Mouse (Mus musculus): ENCODE measurements around the gene Gm42906. TPM values are rescaled to one million over a fixed set of nuclear protein-coding genes. Genes with fewer than 3 reads are reported as not detected.

Gm42906 gene
- polyA plus RNA-seq, 1 experiment = not detected

DNA sequence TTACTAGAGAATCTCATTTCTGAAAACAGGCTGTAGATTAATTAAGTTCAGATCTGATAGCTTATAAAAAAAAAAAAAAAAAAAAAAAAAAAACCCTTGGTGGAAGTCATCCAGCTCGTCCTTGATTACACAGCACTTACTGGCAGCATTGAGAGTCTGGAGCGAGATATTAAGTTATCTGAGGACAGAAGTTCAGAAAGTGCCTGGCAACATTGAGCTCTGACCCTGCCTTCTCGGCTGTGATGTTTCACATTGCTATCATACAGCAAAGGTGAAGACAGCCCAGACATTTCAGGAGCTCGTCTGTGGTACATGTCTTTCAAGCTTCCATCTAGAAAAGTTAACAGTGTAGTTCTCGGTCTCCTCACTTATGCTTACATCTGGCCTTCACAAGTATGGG, 290.1 kb downstream of the Gm42906 start:
- TF ChIP-seq POLR2A (IDR thresholded peaks at IDR 0.05; ENCODE audit: borderline replicate concordance, extremely low read depth, insufficient read depth, insufficient read length, poor library complexity, severe bottlenecking) (no peak), CTCF (IDR thresholded peaks at IDR 0.05; ENCODE audit: borderline replicate concordance, extremely low read depth, insufficient read depth, insufficient read length) (no peak)
- DNase-seq (ENCODE audit: low read depth) = no peak

GRCm38 (mm10) chr5:151137311-151137710, 290.7 kb downstream of the Gm42906 start:
- no peak for DNase-seq (ENCODE audit: low read depth)
- TF ChIP-seq CTCF (IDR thresholded peaks at IDR 0.05; ENCODE audit: borderline replicate concordance, extremely low read depth, insufficient read depth, insufficient read length) = no peak
- TF ChIP-seq POLR2A (IDR thresholded peaks at IDR 0.05; ENCODE audit: borderline replicate concordance, extremely low read depth, insufficient read depth, insufficient read length, poor library complexity, severe bottlenecking) = no peak

DNA sequence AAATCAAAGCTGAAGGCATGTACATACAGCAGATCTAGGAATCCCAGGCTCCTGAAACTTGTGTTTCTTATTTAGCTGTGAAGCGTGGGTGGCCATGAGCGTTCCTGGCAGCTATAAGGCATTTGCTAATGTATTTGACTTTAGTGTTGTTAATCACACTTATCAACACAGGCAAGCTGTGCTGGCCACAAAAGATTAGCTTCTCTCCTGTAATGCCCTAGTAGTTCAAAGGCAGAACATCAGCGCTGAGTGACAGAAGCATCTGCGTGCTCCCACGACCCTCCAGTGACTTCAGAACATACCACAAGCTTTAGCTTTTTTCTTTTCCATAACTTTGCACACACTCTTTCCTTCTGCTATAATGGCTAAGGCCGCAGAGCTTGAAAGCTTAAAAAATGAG, 292.0 kb downstream of the Gm42906 start:
- peak; percentile 45 for DNase-seq (ENCODE audit: low read depth)
- no peak for TF ChIP-seq POLR2A (IDR thresholded peaks at IDR 0.05; ENCODE audit: borderline replicate concordance, extremely low read depth, insufficient read depth, insufficient read length, poor library complexity, severe bottlenecking)
- TF ChIP-seq CTCF (IDR thresholded peaks at IDR 0.05; ENCODE audit: borderline replicate concordance, extremely low read depth, insufficient read depth, insufficient read length) = no peak

- TF ChIP-seq CTCF (IDR thresholded peaks at IDR 0.05; ENCODE audit: borderline replicate concordance, extremely low read depth, insufficient read depth, insufficient read length) (no peak), POLR2A (IDR thresholded peaks at IDR 0.05; ENCODE audit: borderline replicate concordance, extremely low read depth, insufficient read depth, insufficient read length, poor library complexity, severe bottlenecking) (no peak)
- DNase-seq (ENCODE audit: low read depth) = no peak
These were observed 292.7 kb downstream of the Gm42906 start for GRCm38 (mm10) chr5:151135078-151135826.

DNA sequence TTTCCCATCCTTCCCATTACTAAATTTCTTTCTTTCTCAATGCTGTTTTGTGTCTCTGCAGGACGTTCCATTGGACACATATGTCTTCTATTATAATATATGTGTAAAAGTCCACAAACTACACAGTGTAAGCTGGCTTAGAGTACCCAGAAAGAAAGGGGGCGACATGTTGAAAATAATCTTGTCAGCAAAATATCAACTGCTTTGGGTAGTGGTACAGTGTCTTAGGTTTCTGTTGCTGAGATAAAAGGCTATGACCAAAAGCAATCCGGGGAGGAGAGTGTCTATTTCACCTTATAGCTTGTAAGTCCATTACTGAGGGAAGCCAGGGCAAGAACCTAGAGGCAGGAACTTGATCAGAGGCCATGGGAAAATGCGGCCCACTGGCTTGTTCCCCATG, 293.8 kb downstream of the Gm42906 start:
- DNase-seq (ENCODE audit: low read depth) = no peak
- no peak for TF ChIP-seq CTCF (IDR thresholded peaks at IDR 0.05; ENCODE audit: borderline replicate concordance, extremely low read depth, insufficient read depth, insufficient read length)
- TF ChIP-seq POLR2A (IDR thresholded peaks at IDR 0.05; ENCODE audit: borderline replicate concordance, extremely low read depth, insufficient read depth, insufficient read length, poor library complexity, severe bottlenecking) = no peak

- TF ChIP-seq POLR2A (IDR thresholded peaks at IDR 0.05; ENCODE audit: borderline replicate concordance, extremely low read depth, insufficient read depth, insufficient read length, poor library complexity, severe bottlenecking) (no peak), CTCF (IDR thresholded peaks at IDR 0.05; ENCODE audit: borderline replicate concordance, extremely low read depth, insufficient read depth, insufficient read length) (no peak)
These were observed 294.2 kb downstream of the Gm42906 start for GRCm38 (mm10) chr5:151133744-151134143.

GRCm38 (mm10) chr5:151129762-151130161, 298.2 kb downstream of the Gm42906 start:
- TF ChIP-seq CTCF (IDR thresholded peaks at IDR 0.05; ENCODE audit: borderline replicate concordance, extremely low read depth, insufficient read depth, insufficient read length) (no peak), POLR2A (IDR thresholded peaks at IDR 0.05; ENCODE audit: borderline replicate concordance, extremely low read depth, insufficient read depth, insufficient read length, poor library complexity, severe bottlenecking) (no peak)

More at GRCm38 (mm10) chr5:151133744-151134143, 294.2 kb downstream of the Gm42906 start:
- no peak for DNase-seq (ENCODE audit: low read depth)

DNA sequence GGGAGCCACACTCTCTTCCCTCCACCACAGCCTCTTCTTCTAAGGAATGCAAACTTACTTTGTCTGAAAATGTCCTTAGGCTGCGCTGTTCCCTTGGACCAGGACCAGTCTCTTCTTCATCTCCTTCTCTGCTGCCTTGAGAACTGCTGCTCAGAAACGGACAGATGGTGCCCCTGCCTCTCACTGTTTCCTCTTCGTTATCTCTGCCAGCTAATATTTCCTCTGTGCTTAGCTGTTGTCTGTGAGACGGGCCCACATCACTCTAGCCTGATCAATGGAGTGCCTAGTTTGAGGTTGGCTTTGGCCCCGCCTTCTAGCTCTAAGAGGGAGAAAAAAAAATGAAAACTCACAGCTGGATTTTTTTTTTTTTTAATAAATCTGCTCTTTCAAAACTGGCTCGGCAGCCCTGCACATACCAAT, 300.7 kb downstream of the Gm42906 start:
- TF ChIP-seq CTCF (IDR thresholded peaks at IDR 0.05; ENCODE audit: borderline replicate concordance, extremely low read depth, insufficient read depth, insufficient read length) (no peak), POLR2A (IDR thresholded peaks at IDR 0.05; ENCODE audit: borderline replicate concordance, extremely low read depth, insufficient read depth, insufficient read length, poor library complexity, severe bottlenecking) (no peak)
- DNase-seq (ENCODE audit: low read depth) = no peak

More at GRCm38 (mm10) chr5:151129762-151130161, 298.2 kb downstream of the Gm42906 start:
- DNase-seq (ENCODE audit: low read depth) = no peak

GRCm38 (mm10) chr5:151126608-151127005, 301.4 kb downstream of the Gm42906 start:
- TF ChIP-seq POLR2A (IDR thresholded peaks at IDR 0.05; ENCODE audit: borderline replicate concordance, extremely low read depth, insufficient read depth, insufficient read length, poor library complexity, severe bottlenecking) (no peak), CTCF (IDR thresholded peaks at IDR 0.05; ENCODE audit: borderline replicate concordance, extremely low read depth, insufficient read depth, insufficient read length) (no peak)
- DNase-seq (ENCODE audit: low read depth) = no peak

DNA sequence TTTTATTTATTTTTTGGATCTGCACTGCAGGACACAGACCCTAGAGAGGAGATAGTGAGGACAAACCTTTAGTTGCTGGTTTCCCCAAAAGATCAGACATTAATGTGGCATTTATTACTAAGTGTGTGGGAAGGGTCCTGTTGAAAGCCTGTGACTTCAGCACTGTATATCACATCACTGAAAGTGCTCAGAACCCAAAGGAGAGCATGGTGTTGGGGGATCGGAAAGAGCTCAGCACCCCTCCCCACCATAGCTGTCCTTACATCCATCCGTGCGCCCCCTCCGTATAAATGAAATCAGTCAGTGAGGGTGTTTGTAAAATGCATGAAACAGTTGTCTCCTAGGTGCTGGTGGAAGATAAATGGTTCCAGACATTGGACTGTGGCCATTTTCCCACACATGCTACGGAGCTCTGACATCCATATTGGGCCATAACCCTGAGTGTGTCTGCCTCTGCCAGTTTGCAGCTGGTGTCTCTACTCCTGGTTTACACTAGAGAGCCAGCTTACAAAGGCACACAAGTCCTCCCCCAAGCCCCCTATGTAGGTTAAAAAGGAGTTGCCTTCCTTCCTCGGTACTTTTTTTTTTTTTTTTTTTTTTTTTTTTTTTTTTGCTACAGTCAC, 301.9 kb downstream of the Gm42906 start:
- TF ChIP-seq CTCF (IDR thresholded peaks at IDR 0.05; ENCODE audit: borderline replicate concordance, extremely low read depth, insufficient read depth, insufficient read length) (no peak), POLR2A (IDR thresholded peaks at IDR 0.05; ENCODE audit: borderline replicate concordance, extremely low read depth, insufficient read depth, insufficient read length, poor library complexity, severe bottlenecking) (no peak)
- DNase-seq (ENCODE audit: low read depth) = no peak

DNA sequence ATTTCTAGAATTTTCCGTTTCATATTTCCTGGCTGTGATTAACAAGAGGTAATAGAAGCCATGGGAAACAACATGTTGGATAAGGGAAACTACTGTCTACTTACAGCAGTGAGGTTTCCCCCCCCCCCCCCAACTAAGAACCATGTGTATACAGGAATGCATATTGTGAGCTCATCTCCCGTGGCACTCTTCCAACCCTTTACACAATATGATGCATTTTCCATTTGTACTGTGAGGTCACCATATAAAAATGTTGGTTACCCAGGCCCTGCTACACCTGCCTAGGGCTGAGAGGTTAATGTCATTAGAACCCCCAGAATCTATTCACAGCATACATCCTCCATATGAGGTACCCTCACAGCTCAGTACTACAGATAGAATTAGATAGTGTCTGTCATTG, 310.1 kb downstream of the Gm42906 start:
- DNase-seq (ENCODE audit: low read depth) = no peak
- no peak for TF ChIP-seq POLR2A (IDR thresholded peaks at IDR 0.05; ENCODE audit: borderline replicate concordance, extremely low read depth, insufficient read depth, insufficient read length, poor library complexity, severe bottlenecking)
- TF ChIP-seq CTCF (IDR thresholded peaks at IDR 0.05; ENCODE audit: borderline replicate concordance, extremely low read depth, insufficient read depth, insufficient read length) = no peak

Data from brain, embryonic 14.5 days (tissue).